Mouse (Mus musculus) cerebellum, adult 2 months (tissue): ENCODE data around the gene Isca2.

ENCODE experiments used
- CTCF ChIP-seq: fragments of 200-500 bp; IDR thresholded peaks from 2 replicates; pipeline ENCODE4 v1.5.1; 2011; ENCODE audit warnings: low read depth, mild to moderate bottlenecking, control low read depth, low read length, moderate library complexity, borderline replicate concordance; ENCODE audit not compliant: insufficient read depth
- POLR2A ChIP-seq: fragments of 200-500 bp; IDR thresholded peaks from 2 replicates; pipeline ENCODE4 v1.6.1; 2011; ENCODE audit warnings: low read length, control low read depth, borderline replicate concordance; ENCODE audit not compliant: insufficient read depth

DNA sequence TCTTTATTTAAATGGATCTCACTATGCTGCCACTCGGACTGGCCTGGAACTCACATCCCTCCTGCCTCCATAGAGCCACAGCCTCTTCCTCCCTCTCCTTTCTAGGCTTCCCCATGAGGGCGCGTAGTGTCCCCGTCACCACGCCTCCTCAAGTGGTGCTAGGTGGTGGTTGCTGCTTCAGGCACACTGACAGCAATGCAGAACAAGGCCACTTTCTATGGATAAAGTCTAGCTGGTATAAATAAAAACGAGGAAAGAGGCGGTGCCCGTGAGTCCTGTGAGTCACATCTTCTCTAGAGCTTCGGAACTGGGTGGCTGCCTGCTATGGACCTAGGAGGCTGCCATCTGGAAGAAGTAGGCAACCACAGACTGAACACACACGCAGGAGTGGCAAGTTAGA is 17.0 kb upstream of the Isca2 start:
- no peak for TF ChIP-seq CTCF
- no peak for TF ChIP-seq POLR2A
